Mouse (Mus musculus): ENCODE results near the gene Fam172a.
"Not testable (repeated sequence)": the region's sequence is repeated elsewhere in the genome, so short reads cannot be mapped to it uniquely, and the experiment has no call there.

Gene Fam172a

DNA sequence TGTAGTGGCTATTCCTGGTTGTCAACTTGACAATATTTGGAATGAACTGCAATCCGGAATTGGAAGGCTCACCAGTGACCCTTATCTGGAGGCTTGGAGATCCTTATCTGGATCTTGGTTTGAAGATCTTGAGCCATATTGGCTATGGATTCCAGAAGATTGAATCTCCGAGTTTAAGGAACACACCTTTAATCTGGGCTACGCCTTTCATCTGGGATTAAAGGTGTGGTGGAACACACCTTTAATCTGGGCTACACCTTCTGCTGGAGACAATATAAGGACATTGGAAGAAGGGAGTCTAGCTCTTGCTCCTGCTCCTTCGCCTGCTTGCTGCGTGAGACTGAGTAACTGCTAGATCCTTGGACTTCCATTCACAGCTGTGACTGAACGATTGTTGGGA, at the start of gene Fam172a:
TSS of gene Fam172a (plus strand) at position 301 of the 400 bp plus-strand sequence.
- not testable (repeated sequence) for DNase-seq (ENCODE audit: low read depth, low spot score)

DNA sequence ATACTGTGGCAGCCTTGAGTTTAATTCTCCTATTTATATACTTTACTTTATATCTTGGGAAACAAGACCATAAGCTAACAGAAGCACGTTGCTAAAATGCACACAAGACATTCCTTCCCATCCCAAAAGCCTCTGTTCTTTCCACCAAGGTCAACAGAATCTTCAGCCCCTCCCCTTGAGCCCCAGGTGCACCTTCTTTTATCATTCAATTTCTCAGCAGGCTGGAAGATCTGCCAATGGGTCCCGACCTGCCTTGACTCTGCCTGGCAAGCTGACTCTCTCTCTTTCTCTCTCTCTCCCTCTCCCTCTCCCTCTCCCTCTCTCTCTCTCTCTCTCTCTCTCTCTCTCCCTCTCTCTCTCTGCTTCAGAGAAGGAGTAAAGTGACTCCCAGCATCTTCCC, 13.2 kb upstream of the Fam172a start:
- no peak for DNase-seq (ENCODE audit: low read depth, low spot score)

DNA sequence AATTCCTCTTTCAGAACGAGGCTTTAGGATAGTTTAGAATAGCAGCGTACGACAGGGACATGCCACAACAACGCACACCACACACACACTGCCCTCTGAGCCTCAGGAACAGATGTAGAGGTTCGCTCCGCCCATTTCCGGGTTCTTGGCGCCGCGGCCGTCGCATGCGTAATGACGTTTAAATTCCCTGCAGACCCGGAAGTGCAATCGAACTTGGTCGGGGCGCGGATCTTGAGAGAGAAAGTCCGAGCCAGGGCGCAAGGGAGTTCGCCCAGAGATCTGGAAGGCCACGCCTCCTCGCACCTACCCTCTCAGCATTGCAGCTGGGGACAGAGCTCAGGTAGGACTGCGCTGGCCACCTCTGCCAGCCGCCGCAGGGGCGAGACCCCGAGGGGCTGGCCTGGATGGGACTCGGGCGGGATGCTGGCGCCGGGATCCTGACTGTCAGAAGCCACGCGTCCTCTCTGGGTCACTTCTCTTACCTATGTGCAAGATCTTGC, 6.7 kb downstream of the Fam172a start:
- DNase-seq (ENCODE audit: low read depth, low spot score) = peak; percentile 96

DNA sequence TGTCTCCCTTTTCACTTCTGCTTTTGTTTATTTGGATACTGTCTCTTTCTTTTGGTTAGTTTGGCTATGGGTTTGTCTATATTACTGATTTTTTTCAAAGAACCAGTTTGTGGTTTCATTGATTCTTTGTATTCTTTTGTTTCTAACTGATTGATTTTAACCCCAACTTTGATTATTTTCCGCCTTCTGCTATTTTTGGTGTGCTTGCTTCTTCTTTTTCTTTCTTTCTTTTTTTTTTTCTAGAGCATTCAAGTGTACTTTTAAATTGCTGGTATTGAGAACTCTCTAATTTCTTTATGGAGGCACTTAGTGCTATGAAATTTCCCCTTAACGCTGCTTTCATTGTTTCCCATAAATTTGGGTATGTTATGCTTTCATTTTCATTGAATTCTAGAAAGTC, 15.7 kb downstream of the Fam172a start:
- DNase-seq (ENCODE audit: low read depth, low spot score) = no peak

DNA sequence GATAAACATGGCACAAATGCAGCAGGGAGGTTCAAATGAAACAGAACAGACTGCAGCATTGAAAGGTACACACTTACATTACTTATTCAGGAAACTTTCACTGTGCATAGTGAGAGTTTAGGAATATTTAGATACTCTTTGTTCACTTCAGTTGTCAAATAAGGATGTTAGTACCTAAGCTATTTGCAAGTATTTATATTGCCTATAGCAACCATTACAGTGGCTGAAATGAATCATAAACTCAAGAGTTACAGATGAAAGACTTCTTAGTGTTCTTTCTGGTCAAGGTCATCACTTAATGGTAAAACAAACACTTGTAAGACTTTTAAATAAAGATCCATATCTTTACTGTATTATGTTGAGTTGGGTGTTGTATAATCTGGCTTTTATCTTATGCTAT, 41.0 kb downstream of the Fam172a start:
- no peak for DNase-seq (ENCODE audit: low read depth, low spot score)

DNA sequence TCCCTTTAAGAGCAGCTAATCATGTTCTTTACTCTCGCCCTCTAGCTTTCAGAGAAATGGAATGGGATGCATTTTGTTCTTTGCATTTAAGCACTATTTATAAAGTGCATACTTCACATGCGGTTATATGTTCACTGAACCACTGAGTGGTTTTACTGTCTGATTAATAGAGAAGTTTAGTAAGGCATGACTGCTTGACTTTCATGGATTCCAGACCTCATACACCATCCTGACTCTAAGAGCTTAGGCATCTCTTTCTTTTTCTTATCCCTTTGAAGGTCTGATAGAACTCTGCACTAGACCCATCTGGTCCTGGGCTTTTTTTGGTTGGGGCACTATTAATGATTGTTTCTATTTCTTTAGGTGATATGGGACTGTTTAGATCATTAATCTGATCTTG, 75.8 kb downstream of the Fam172a start:
- no peak for DNase-seq (ENCODE audit: low read depth, low spot score)

DNA sequence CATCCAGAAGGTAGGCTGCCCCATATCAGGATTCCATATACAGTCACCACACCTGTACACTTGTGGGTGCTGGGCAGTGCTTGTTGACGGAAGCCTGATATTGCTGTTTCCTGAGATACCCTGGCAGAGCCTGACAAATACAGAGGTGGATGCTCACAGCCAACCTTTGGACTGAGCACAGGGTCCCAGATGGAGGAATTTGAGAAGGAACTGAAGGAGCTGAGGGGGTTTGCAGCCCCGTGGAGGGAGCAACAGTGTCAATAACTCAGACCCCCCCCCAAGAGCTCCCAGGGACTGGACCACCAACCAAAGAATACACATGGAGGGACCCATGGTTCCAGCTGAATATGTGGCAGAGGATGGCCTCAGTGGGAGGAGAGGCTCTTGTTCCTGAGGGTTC, 105.5 kb downstream of the Fam172a start:
- not testable (repeated sequence) for DNase-seq (ENCODE audit: low read depth, low spot score)

DNA sequence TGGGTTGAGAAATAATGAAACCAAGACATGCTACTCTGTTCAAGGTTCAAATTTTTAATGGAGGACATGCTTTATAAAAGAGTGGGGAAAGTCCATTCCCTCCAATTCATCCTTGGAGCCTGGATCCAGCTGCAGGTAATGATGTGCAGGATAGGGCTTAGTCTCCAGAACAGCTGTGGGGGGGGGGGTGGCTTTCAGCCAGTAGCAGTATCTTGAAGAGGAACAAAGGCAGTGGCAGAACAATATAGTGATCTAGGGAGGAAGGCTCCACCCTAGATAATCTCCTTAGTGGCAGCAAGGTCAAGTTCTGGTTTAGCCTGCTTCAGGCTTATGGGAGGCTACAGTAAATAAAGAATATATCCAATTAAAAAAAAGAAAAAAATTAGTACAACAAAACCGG, 108.6 kb downstream of the Fam172a start:
- no peak for DNase-seq (ENCODE audit: low read depth, low spot score)

DNA sequence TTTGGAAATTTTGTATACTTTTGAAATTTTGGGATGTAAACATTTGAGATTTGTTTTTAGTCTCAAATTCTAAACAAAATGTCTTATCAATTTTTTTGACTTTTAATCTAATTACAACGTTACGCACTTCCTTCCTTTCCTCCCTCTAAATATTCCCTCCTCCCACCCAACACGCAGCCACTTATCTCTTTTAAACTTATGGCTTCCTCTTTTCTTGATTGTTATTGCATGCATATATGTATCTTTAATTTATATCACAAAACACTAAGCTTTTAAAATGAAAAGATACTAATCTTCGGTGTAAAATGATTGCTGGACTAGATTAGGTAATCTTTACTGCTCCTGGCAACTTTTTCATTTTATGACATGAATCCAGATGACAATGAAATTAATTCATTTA, 124.3 kb downstream of the Fam172a start:
- DNase-seq (ENCODE audit: low read depth, low spot score) = no peak

DNA sequence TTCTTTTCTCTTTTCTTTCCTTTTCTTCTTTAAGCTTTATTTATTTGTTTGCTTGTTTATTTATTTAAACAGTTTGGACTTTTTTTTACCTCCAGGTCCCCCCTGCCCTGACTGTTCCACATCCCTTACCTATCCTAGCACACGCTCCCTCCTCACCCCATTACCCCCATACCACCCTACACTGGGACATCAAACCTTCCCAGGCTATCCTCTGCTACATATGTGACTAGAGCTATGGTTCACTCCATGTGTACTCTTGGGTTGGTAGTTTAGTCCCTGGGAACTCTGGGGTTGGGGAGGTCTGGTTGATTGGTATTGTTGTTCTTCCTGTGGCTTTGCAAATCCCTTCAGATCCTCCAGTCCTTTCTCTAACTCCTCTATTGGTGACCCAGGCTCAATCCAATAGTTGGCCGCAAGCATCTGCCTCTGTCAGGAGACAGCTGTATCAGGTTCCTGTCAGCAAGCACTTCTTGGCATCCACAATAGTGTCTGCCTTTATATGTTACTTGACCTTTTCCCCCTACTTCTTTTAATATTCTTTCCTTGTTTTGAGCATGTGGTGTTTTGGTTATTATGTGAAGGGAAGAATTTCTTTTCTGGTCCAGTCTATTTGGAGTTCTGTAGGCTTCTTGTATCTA, 141.3 kb downstream of the Fam172a start:
- DNase-seq (ENCODE audit: low read depth, low spot score) = no peak

DNA sequence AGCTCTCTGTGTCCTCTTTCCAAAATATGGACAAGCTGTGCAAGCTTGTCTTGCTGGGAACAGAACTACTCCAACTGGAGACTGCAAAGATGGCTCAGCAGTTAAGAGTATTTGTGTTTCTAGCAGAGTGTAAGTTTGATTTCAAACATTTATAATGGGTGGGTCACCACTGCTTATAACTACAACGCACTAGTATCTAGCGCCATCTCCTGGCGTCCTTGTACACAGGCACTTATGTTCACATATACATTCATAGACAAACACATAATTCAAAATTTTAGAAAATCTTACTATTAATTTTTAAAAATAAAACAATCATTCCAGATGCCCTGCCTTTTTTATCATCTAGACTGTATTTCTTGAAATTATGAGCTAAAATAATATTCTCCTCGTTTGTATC, 147.0 kb downstream of the Fam172a start:
- peak; percentile 24 for DNase-seq (ENCODE audit: low read depth, low spot score)

DNA sequence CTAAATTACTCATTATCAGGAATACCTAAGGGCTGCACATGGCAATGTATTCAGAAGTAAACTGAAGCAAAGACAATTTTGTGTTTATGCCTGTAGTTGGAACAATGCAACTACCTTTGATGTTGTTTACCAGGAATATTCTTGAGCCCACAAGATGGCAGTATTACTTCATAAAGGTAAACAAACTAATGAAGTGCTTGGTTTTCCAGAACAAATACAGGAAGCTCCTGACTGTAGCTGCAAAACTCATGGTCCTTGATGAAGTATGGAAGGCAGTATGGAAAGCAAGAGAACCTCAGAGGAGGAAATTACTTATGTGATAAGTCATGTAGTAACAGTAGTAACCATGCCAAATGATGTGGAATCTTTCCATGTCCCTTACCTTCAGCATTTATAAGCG, 163.0 kb downstream of the Fam172a start:
- DNase-seq (ENCODE audit: low read depth, low spot score) = peak; percentile 63

DNA sequence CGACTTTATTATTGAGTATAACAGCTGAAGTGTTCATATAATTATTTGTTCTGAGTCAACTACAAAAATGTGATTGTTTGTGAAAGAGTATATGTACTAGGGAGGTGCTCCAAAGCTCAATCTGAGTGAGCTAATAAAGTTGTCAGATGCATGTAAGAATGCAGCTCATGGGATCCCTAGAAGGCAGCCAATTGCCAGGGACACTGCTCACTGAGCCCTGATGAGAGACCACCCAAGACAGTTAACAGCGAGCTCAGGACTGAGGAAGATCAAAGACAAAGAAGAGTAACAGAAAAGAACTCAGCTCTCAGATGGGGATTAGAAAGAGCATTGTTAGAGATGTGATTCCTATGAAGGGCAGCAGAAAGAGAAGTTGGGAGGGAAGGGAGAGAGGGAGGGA, 166.5 kb downstream of the Fam172a start:
- DNase-seq (ENCODE audit: low read depth, low spot score) = no peak

DNA sequence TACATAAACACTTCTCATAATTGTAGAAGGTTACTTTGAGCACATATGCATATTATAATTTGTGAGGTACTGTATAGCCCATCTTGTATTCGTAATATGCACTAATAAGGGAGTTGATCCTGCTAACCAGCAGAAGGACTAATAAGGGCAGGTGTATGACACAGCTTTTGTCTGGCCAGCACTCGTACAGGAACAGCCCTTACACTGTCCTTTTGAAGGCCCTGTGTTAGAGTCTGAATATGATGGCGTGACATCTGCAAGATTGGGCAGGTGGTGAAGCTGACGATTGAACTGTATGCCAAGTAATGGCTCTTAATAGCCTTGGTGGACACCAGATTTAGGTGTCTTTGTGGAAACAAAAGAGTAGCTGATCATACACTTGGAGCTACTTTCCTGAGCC, 176.3 kb downstream of the Fam172a start:
- DNase-seq (ENCODE audit: low read depth, low spot score) = no peak

DNA sequence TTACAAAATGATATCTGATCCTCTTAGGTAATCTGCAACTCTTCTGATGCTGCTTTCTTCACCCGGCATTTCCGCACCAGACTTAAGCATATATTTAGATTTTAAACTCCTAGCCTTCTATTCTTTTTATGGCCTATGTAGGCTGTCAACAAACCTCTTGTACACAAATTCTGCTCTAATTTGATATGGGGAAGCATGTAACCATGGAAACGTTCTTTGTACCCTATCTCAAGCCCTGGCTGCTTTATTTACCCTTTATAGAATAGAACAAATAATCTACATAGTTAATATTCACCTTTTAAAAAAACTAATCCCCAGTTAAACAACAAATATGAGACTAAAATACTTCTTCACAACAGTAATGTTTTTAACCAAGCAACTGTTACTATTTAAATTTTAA, 176.7 kb downstream of the Fam172a start:
- DNase-seq (ENCODE audit: low read depth, low spot score) = no peak

DNA sequence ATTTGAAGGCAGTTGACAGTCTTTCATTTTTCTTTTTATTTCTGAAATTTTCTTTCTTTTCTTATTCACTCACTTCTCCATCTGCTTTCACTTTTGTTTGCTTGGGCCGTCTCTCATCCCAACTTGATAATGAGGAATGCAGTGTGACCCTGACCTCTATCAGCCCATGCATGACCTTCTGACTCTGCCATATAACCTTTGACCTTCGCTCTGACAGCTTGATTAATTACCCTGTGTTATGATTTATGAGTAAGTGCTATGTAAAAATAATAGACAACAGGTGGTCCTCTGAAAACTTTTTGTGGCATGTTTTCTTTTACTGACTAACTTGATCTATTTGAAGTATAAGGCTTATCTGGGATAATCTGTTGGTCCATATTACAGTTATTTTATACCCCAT, 195.8 kb downstream of the Fam172a start:
- no peak for DNase-seq (ENCODE audit: low read depth, low spot score)

DNA sequence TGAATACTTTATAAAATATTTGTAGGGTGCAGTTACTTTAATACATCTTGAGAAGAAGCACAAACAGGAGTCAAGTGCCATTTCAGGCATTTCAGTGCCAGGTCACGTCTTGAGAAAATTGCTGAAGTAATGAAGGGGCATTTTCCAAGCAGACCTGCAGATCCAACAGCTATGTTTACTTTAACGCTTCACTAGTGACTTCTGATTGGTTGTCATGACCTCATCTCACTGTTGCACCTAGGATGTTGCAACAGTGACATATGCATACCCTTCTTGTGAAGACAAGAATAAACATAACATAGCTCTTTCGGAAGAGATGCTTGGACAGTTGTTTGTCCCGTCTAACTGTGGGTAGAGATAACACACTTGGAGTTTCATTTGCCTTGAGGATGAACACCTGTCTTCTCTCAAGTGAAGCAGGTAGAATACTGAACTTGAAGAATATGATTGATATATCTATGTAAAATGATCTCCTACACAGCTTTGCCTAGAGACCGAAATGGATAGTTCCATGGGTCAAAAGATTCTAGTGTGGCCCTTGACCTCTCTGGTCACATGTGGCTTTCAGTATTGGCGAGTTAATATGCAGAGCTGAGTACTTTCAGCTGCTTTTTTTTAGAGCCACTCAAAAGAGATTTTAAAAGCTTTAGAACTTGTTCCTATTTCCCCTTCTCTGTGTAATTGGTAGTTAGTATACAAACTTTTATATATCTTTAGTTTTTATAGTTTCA, 196.4 kb downstream of the Fam172a start:
- no peak for DNase-seq (ENCODE audit: low read depth, low spot score)

DNA sequence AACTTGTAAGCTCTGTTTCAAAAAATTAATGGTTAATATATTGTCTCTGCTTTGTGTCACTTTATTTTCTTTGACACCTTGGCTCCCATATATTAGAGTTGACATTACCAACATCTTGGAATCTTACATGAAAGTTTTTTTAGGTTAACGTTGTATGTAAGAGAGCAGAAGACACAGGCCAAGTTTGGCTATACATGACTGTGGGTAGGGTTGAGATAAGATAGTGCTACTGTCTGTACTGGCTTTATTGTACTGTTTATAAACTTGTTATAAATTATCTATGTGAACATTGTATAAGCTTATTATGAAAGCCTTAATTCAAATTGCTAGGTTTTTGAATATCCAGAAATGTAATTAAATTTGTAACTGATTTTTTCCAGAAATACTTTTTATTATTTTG, 197.9 kb downstream of the Fam172a start:
- DNase-seq (ENCODE audit: low read depth, low spot score) = no peak

DNA sequence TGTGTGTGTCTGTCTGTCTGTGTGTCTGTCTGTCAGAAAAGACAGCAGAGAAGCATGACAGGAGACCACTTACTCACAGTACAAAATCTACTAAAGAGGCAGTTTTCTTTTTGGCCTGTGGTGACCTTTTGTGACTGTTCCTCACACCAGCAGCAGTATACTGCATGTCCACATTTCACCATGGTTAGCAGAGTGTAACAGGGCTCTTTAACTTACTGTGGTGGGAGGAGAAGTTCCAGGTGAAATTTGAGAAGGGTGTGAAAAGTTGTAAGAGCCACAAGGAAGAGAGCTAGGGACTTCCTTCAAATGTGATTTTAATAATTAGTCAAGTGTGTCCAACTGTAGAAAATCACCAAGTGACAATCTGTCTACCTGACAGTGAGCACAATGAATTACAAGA, 199.0 kb downstream of the Fam172a start:
- DNase-seq (ENCODE audit: low read depth, low spot score) = peak; percentile 4

DNA sequence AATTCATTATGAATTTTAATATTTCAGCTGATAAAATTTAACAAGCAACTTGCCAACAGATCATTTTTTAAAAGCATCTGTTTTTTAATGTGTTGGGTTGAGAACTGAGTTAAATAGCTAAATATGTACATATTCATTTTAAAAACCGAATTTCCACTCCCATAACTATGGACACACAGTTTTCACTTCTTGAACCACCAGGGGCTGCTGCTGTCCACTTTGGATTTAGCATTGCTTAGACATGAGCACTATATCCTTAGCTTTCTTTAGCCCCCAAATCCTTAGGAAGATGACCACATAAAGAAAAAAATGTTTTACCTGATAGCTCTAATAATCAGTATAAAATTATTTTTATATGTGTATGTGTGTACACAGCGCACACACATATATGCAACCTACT, 207.4 kb downstream of the Fam172a start:
- peak; percentile 35 for DNase-seq (ENCODE audit: low read depth, low spot score)

DNA sequence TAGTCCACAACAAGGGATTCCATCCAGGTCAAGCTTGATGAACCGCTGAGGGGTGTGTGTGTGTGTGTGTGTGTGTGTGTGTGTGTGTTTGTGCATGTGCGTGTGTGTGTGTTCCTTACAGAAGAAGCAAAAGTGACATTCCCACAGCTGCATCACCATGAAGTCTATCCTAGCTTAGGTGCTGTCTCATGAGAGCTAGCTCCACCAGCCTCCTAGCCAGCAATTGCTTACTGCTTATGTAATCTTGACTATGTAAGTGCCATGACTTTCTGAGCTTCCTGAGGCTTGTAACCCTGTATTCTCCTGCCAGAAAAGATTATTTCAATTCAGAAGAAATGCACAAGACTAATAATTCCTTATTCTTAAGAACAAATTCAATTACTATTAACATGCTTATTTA, 221.0 kb downstream of the Fam172a start:
- no peak for DNase-seq (ENCODE audit: low read depth, low spot score)

DNA sequence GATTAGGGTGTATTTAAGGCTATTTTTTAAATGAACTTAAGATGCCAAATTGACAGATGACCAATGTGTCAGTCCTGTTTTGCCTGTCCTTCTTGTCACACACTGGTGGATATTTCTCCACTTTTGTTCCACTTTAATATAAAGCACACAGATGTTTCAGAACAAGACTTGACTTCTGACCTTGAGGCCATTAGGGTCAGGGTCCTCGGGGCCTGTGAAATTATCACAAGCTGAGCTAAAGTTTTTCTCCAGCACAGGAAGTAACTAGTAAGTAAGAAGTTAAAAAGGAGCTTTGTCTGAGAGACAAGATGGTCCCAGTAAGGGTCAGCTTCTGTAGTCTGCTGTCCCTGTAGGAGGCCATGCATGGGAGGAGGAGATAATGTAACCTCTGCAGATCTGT, 255.8 kb downstream of the Fam172a start:
- DNase-seq (ENCODE audit: low read depth, low spot score) = no peak

DNA sequence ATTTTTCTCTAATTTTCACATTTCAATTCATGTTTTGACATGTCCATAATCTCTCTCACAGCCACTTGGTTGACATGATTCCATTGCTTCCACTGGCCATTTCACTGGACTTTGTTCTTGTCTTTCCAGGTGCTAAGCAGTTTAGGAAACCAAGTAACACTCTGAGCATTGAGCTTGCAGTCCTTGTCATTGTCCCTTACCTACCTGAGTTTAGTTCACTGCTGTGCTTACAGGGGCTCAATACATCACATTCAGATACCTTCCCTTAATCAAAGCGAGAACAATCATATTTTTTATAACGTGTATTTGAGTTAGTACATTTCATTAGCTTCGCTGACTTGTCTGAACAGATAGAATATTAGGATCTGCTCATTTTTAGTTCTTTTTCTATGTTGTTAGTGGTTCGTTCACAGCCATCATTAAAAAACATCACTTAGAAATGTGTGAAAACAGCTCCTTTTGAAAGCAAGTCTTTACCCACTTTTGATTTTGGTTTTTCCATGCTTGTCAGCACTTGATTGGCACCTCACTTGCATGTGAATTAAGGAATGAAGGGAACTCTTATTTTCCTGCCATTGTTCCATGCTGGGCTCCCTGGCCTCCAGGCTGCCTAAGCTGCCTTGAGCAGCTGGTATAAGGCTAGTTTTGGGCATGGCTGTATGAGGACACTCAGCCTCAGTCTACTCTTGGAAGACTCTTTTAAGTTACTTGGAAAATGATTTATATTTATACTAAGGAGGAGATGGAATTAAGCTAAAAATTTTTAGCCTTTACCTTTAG, 257.9 kb downstream of the Fam172a start:
- DNase-seq (ENCODE audit: low read depth, low spot score) = no peak
